Mouse (Mus musculus) hindbrain, embryonic 11.5 days (tissue): ENCODE data around the gene Homez. TPM values are rescaled to one million over a fixed set of nuclear protein-coding genes. Genes with fewer than 3 reads are reported as not detected.

ENCODE experiments used
- ATAC-seq: fragments of 200-750 bp; cut with Nextera tagmentation; 2 replicates; pipeline ENCODE4 v1.8.0; 2017; ENCODE audit warnings: mild to moderate bottlenecking, moderate TSS enrichment, moderate library complexity; ENCODE audit not compliant: low FRiP score
- DNase-seq: peaks from one replicate; pipeline ENCODE4 v3.0.0-alpha.2; 2015; ENCODE audit warnings: low spot score
- H3K27ac ChIP-seq: fragments of 300-500 bp; sonication (generic); 2 replicates; pipeline ENCODE4 v1.5.1; 2014; ENCODE audit warnings: mild to moderate bottlenecking, low read depth, low read length
- H3K27me3 ChIP-seq: fragments of 300-500 bp; sonication (generic); 2 replicates; pipeline ENCODE4 v1.6.1; 2014; ENCODE audit warnings: mild to moderate bottlenecking, low read length, moderate library complexity, mixed read lengths; ENCODE audit not compliant: control insufficient read depth, insufficient read depth
- H3K36me3 ChIP-seq: fragments of 300-500 bp; sonication (generic); 2 replicates; pipeline ENCODE4 v1.6.1; 2014; ENCODE audit warnings: mild to moderate bottlenecking, low read length, moderate library complexity, mixed read lengths; ENCODE audit not compliant: control insufficient read depth, insufficient read depth
- H3K4me1 ChIP-seq: fragments of 300-500 bp; sonication (generic); replicated peaks from 2 replicates; pipeline ENCODE4 v1.6.1; 2014; ENCODE audit warnings: low read length, mixed read lengths; ENCODE audit not compliant: control insufficient read depth, insufficient read depth
- H3K4me2 ChIP-seq: fragments of 300-500 bp; sonication (generic); replicated peaks from 2 replicates; pipeline ENCODE4 v1.6.1; 2014; ENCODE audit warnings: mild to moderate bottlenecking, low read depth, low read length
- H3K4me3 ChIP-seq: fragments of 300-500 bp; sonication (generic); 2 replicates; pipeline ENCODE4 v1.5.1; 2014; ENCODE audit warnings: low read depth, low read length
- H3K9ac ChIP-seq: fragments of 300-500 bp; sonication (generic); 2 replicates; pipeline ENCODE4 v1.6.1; 2014; ENCODE audit warnings: low read depth, low read length
- H3K9me3 ChIP-seq: fragments of 300-500 bp; sonication (generic); 2 replicates; pipeline ENCODE4 v1.6.1; 2016; ENCODE audit warnings: low read length; ENCODE audit not compliant: control insufficient read depth
- WGBS: fragments of 180-500 bp; shearing (Covaris S2); extraction: QIAGEN DNeasy Blood & Tissue Kit; methylation state at CpG from one replicate; pipeline ENCODE4 v1.1.7; 2014; 5-methylcytosine and 5-hydroxymethylcytosine counted together
- polyA plus RNA-seq: library from polyadenylated mRNA; unstranded; fragments of >200 nt; fragmentation: Nextera tagmentation; extraction: Ambion mirVana; gene quantifications from 2 replicates; pipeline ENCODE4 v1.2.1, GENCODE M21; 2014

The Homez gene
- polyA plus RNA-seq = 11.0 and 14.2 TPM in 2 replicates

- H3K9ac ChIP-seq = no peak within 1 kb of the TSS
- ATAC-seq (no peak), DNase-seq (no peak)
- H3K36me3 ChIP-seq = no peaks in the 10 kb centered on the region
- H3K4me2 ChIP-seq = no peak within 1 kb of the TSS
- no peaks in the 10 kb centered on the region for H3K9me3 ChIP-seq
- no peaks in the 10 kb centered on the region; the same call in 1 of the 2 replicates for H3K4me1 ChIP-seq
- H3K4me3 ChIP-seq = no peak within 1 kb of the TSS
- H3K27ac ChIP-seq = no peak within 1 kb of the TSS
- WGBS = 89% methylated on average over 5 of the region's 5 CpGs
- H3K27me3 ChIP-seq = no peaks in the 10 kb centered on the region
Measured at GRCm38 (mm10) chr14:54870861-54871260, at the start of gene Homez. Gene Homez (minus strand): TSS chr14:54870961.

GRCm38 (mm10) chr14:54920076-54920685 is 49.4 kb upstream of the Homez start:
- H3K9me3 ChIP-seq = peaks cover 7% of the 10 kb centered on the region; the same call in 1 of the 2 replicates
- DNase-seq (no peak), ATAC-seq (no peak)
- H3K4me3 ChIP-seq = no peak overlapping the region
- peaks cover 17% of the 10 kb centered on the region for H3K36me3 ChIP-seq
- H3K9ac ChIP-seq = no peak overlapping the region
- no peak overlapping the region for H3K4me2 ChIP-seq
- H3K27me3 ChIP-seq = no peaks in the 10 kb centered on the region
- H3K4me1 ChIP-seq = no peaks in the 10 kb centered on the region
- no peak overlapping the region for H3K27ac ChIP-seq
- WGBS = 95% methylated on average over 16 of the region's 16 CpGs

- 24% methylated on average over 10 of the region's 10 CpGs for WGBS
- Histone ChIP-seq H3K4me1 (no peaks in the 10 kb centered on the region), H3K4me2 (peak overlapping the region; percentile 99), H3K9me3 (no peaks in the 10 kb centered on the region), H3K4me3 (peak overlapping the region; percentile 81), H3K36me3 (no peaks in the 10 kb centered on the region), H3K27ac (no peak overlapping the region), H3K9ac (peak overlapping the region; percentile 97), H3K27me3 (no peaks in the 10 kb centered on the region)
- ATAC-seq (peak; percentile 23), DNase-seq (peak; percentile 39)
Measured at GRCm38 (mm10) chr14:54913343-54913742, 42.6 kb upstream of the Homez start.

GRCm38 (mm10) chr14:54912886-54913285 is 42.1 kb upstream of the Homez start, which contains the start of gene Slc22a17:
Gene Slc22a17 (minus strand): TSS chr14:54913132.
- DNase-seq = peak; percentile 87
- Histone ChIP-seq H3K9me3 (no peaks in the 10 kb centered on the region), H3K4me1 (no peaks in the 10 kb centered on the region), H3K4me3 (peak within 1 kb of the TSS; percentile 81), H3K9ac (peak within 1 kb of the TSS; percentile 97), H3K27ac (peak within 1 kb of the TSS; percentile 74), H3K27me3 (no peaks in the 10 kb centered on the region), H3K4me2 (peak within 1 kb of the TSS; percentile 99), H3K36me3 (no peaks in the 10 kb centered on the region)
- WGBS = under 1% methylated on average over 20 of the region's 28 CpGs
- ATAC-seq = peak; percentile 93

GRCm38 (mm10) chr14:54912109-54912850 is 41.5 kb upstream of the Homez start:
- DNase-seq (peak; percentile 45), ATAC-seq (peak; percentile 78)
- no peaks in the 10 kb centered on the region for H3K9me3 ChIP-seq
- peaks cover 2% of the 10 kb centered on the region; the same call in 1 of the 2 replicates for H3K36me3 ChIP-seq
- H3K4me3 ChIP-seq = peak overlapping the region; percentile 81
- H3K4me1 ChIP-seq = no peaks in the 10 kb centered on the region
- H3K4me2 ChIP-seq = peak overlapping the region; percentile 99
- H3K9ac ChIP-seq = peak overlapping the region; percentile 97
- no peaks in the 10 kb centered on the region for H3K27me3 ChIP-seq
- 3% methylated on average over 39 of the region's 69 CpGs for WGBS
- peak overlapping the region; percentile 74 for H3K27ac ChIP-seq

- Histone ChIP-seq H3K27ac (no peak overlapping the region), H3K4me2 (no peak overlapping the region), H3K9ac (no peak overlapping the region), H3K4me1 (no peaks in the 10 kb centered on the region), H3K9me3 (no peaks in the 10 kb centered on the region), H3K4me3 (no peak overlapping the region), H3K36me3 (peaks cover 2% of the 10 kb centered on the region; the same call in 1 of the 2 replicates), H3K27me3 (no peaks in the 10 kb centered on the region)
- DNase-seq = no peak
- ATAC-seq = no peak
- WGBS = 85% methylated on average over 7 of the region's 7 CpGs
Measured at GRCm38 (mm10) chr14:54908682-54909081, 37.9 kb upstream of the Homez start.

- peaks cover 2% of the 10 kb centered on the region; the same call in 1 of the 2 replicates for H3K36me3 ChIP-seq
- ATAC-seq (no peak), DNase-seq (no peak)
- no peaks in the 10 kb centered on the region for H3K9me3 ChIP-seq
- no peak overlapping the region for H3K27ac ChIP-seq
- no peaks in the 10 kb centered on the region for H3K4me1 ChIP-seq
- 91% methylated on average over 4 of the region's 4 CpGs for WGBS
- H3K4me2 ChIP-seq = no peak overlapping the region
- H3K9ac ChIP-seq = no peak overlapping the region
- no peaks in the 10 kb centered on the region for H3K27me3 ChIP-seq
- H3K4me3 ChIP-seq = no peak overlapping the region
Measured at GRCm38 (mm10) chr14:54903641-54904040, 32.9 kb upstream of the Homez start.

- H3K4me2 ChIP-seq = no peak overlapping the region
- H3K27ac ChIP-seq = no peak overlapping the region
- H3K36me3 ChIP-seq = 0 out of 2 replicates have a peak, but pooled peaks cover 3% of the 10 kb centered on the region
- 0% methylated on average over 3 of the region's 3 CpGs for WGBS
- H3K9ac ChIP-seq = no peak overlapping the region
- ATAC-seq (peak; percentile 50; the same call in 1 of the 2 replicates), DNase-seq (peak; percentile 86)
- no peak overlapping the region for H3K4me3 ChIP-seq
- no peaks in the 10 kb centered on the region for H3K9me3 ChIP-seq
- H3K27me3 ChIP-seq = no peaks in the 10 kb centered on the region
- no peaks in the 10 kb centered on the region; the same call in 1 of the 2 replicates for H3K4me1 ChIP-seq
Measured at GRCm38 (mm10) chr14:54900383-54900782, 29.6 kb upstream of the Homez start.
